Mouse (Mus musculus) layer of hippocampus, adult 8-10 months (tissue): ENCODE results near the gene Olfr1256. TPM values are rescaled to one million over a fixed set of nuclear protein-coding genes. Genes with fewer than 3 reads are reported as not detected.

Source experiments
- DNase-seq, 2 experiments: peaks; one replicate each; pipeline ENCODE4 v3.0.0; 2022; ENCODE audit warnings: low spot score in 2 of 2
- total RNA-seq, 4 experiments: library from RNA; stranded (reverse); gene quantifications; 2 replicates each; pipeline ENCODE4 v1.2.4; 2022

The Olfr1256 gene
- not detected for total RNA-seq

GRCm38 (mm10) chr2:89841455-89841854 is at the start of gene Olfr1256:
Gene Olfr1256, minus strand, starts transcription at chr2:89841555.
- DNase-seq: no peak

DNA sequence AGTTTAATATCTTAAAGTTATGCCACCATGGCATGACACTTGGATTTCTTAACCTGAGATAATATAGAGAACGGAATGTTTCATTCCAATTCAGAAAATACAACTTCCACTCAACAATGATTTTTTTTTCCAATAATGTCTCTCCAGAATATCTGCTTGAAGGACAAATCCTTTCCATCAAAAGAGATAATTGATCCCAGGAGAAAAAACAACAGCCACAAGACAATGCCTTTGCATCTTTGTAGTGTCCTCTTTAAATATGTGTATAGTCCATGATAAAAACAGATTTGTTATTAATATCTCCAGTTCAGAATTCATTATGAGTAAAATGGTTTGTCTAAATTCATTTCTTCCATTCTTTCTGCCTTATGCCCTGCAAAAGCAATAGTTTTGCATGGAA is 36.8 kb upstream of the Olfr1256 start, which contains the start of gene Olfr1257:
TSS of gene Olfr1257 (plus strand) at position 301 of the 400 bp plus-strand sequence.
- DNase-seq: no peak

DNA sequence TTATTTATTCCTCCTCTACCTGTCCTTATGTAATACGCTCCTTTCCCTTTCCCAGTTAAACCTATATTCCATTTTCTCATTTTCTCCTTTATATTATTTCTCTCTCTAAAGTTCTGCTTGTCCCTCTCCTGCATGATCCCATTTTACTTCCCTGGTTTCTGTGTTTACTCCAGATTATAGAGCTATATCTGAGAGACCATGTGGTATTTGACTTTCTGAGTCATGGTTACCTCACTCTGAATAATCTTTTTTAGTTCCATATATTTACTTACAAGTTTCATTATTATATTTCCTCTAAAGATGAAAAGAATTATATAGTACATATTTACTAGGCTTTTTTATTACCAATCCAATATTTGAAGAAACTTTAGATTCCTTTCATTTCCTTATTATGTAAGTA is 7.9 kb upstream of the Olfr1256 start:
- no peak for DNase-seq

- DNase-seq: no peak
Observed at GRCm38 (mm10) chr2:89848105-89848504, 6.8 kb upstream of the Olfr1256 start, which contains the start of gene Olfr48. Gene Olfr48, minus strand, starts transcription at chr2:89848205.

DNA sequence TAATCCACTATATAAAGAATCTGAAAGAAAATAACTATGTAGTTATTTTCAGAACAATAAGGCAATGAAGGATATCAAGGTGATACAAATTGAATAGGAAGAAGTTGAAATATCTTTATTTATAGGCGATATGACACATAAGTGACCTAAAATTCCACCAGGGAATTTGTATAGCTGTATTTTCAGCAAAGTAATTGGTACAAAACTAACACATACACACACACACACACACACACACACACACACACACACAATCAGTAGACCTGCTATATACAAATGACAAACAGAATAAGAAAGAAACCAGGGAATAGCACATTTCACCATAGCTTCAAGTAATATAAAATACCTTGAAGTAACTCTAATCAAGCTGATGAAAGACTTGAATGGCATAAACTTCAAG is 21.1 kb downstream of the Olfr1256 start:
- no peak for DNase-seq

- DNase-seq: no peak
Observed at GRCm38 (mm10) chr2:89811751-89812150, 29.6 kb downstream of the Olfr1256 start, which contains the start of gene Olfr1255. Gene Olfr1255, plus strand, starts transcription at chr2:89812051.

GRCm38 (mm10) chr2:89810751-89811150 is 30.6 kb downstream of the Olfr1256 start:
- no peak for DNase-seq

DNA sequence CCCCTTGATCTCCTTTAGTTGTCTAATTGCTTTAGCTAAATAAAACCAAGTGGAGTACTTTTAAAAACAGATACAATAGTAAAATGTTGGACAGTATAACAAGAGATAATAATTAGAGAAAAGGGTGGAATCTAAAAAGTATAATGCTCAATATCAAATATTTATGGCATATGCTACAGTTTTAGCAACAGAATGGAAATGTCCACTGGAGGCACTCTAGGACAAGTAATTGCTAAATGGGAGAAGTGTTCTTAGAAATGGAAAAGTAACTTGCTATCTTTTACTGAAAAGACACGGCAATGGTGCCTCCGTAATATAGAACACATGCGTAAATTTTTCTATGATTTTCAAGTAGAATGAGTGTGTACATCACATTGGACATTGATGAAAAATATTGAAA is 41.8 kb downstream of the Olfr1256 start:
- DNase-seq: no peak

DNA sequence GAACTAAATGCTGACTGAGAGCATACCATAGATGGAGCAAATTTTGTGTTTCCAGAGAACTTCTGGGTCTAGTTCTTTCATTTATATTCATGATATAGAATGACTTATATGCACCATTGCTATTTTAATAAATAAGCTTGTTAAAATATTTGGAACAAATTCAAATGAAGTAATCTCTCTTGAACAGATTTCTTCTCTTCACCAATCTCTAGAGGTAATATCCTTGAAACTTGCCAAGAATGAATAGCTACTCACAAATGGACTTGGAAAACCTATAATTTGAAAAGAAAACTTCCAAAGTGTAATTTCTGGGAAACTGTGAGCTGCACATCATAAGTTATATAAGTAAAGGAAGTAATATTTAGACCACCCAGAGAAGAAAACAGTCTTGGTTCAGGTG is 47.8 kb downstream of the Olfr1256 start, which contains the start of gene Olfr1254:
TSS of gene Olfr1254 (minus strand) at position 101 of the 400 bp plus-strand sequence.
- no peak for DNase-seq

Other genes with a start within 250 kb of the Olfr1256 start
- gene Olfr1246, start 248.4 kb downstream of the Olfr1256 start, total RNA-seq: not detected
- under 1 TPM in 1 of 4 experiments, not detected in 3; 0.09 TPM for gene Olfr1247, start 227.4 kb downstream of the Olfr1256 start, total RNA-seq
- not detected for gene Olfr1248, start 223.3 kb downstream of the Olfr1256 start, total RNA-seq
- not detected for gene Olfr1249, start 206.6 kb downstream of the Olfr1256 start, total RNA-seq
- gene Olfr1250, start 180.1 kb downstream of the Olfr1256 start, total RNA-seq: not detected
- not detected for gene Olfr1251, start 169.6 kb downstream of the Olfr1256 start, total RNA-seq
- gene Olfr1252, start 116.5 kb downstream of the Olfr1256 start, total RNA-seq: not detected
- not detected for gene Olfr1253, start 84.5 kb downstream of the Olfr1256 start, total RNA-seq
- gene Olfr1254, start 47.9 kb downstream of the Olfr1256 start, total RNA-seq: not detected
- gene Olfr1255, start 29.5 kb downstream of the Olfr1256 start, total RNA-seq: not detected
- gene Olfr48, start 6.7 kb upstream of the Olfr1256 start, total RNA-seq: not detected
- gene Olfr1257, start 36.9 kb upstream of the Olfr1256 start, total RNA-seq: not detected
- not detected for gene Olfr1258, start 85.8 kb upstream of the Olfr1256 start, total RNA-seq
- not detected for gene Olfr1259, start 107.1 kb upstream of the Olfr1256 start, total RNA-seq
- not detected for gene Olfr1260, start 132.8 kb upstream of the Olfr1256 start, total RNA-seq
- gene Olfr1261, start 149.7 kb upstream of the Olfr1256 start, total RNA-seq: not detected
- gene Olfr1262, start 158.6 kb upstream of the Olfr1256 start, total RNA-seq: not detected
- gene Olfr1263, start 170.6 kb upstream of the Olfr1256 start, total RNA-seq: not detected
- gene Olfr1264, start 184.0 kb upstream of the Olfr1256 start, total RNA-seq: not detected
- not detected for gene Olfr1265, start 193.8 kb upstream of the Olfr1256 start, total RNA-seq
- not detected for gene Olfr140, start 222.0 kb upstream of the Olfr1256 start, total RNA-seq